In genomic region chr9:86814340-86814739, GRCm38 (mm10) we compare ENCODE assay signal across 26 mouse cellular contexts.
DNase-seq lines count a peak whose midpoint lies in the region; ATAC-seq and TF ChIP-seq lines count a peak whose summit lies in the region.
"Had no signal": no experiment of that assay in that cellular context is flagged by ENCODE, and none has a peak within 500 bp of the region (broad histone marks: within the 10 kb centered on the region; RNA-seq: fewer than 3 reads in every experiment).

No protein-coding gene starts in this region.

- H3K4me1 ChIP-seq in hindbrain, embryonic 15.5 days (replicated peaks) = no peaks in the 10 kb centered on the region
- H3K4me1 ChIP-seq in hindbrain, embryonic 16.5 days (ENCODE audit: control insufficient read depth, insufficient read depth, low read depth, low read length) = no peaks in the 10 kb centered on the region
- H3K4me1 ChIP-seq in midbrain, postnatal 0 days (ENCODE audit: insufficient read depth, low read length) = no peaks in the 10 kb centered on the region
- H3K4me1 ChIP-seq in midbrain, embryonic 13.5 days (replicated peaks) = no peaks in the 10 kb centered on the region
- H3K4me1 ChIP-seq: embryonic facial prominence, embryonic 13.5 days; embryonic facial prominence, embryonic 15.5 days had no signal

- no peak for TF ChIP-seq CTCF in midbrain, postnatal 0 days (IDR thresholded peaks at IDR 0.05)

- H3K9ac ChIP-seq in hindbrain, embryonic 15.5 days = no peak overlapping the region
- no peak overlapping the region for H3K9ac ChIP-seq in hindbrain, embryonic 16.5 days (ENCODE audit: low read depth, low read length)
- no peak overlapping the region for H3K9ac ChIP-seq in midbrain, postnatal 0 days (replicated peaks; ENCODE audit: low read length, poor library complexity, severe bottlenecking)
- H3K9ac ChIP-seq in midbrain, embryonic 13.5 days (replicated peaks) = no peak overlapping the region
- H3K9ac ChIP-seq: embryonic facial prominence, embryonic 13.5 days; embryonic facial prominence, embryonic 15.5 days; forebrain, embryonic 12.5 days had no signal

- 0 out of 2 replicates have a peak, but pooled peaks have one; percentile 43 for ATAC-seq in hindbrain, embryonic 15.5 days (ENCODE audit: low FRiP score, low read depth)
- no peak for ATAC-seq in hindbrain, embryonic 16.5 days
- peak; percentile 32; the same call in 1 of the 2 replicates for ATAC-seq in midbrain, postnatal 0 days (ENCODE audit: low FRiP score)
- no peak for ATAC-seq in midbrain, embryonic 13.5 days
- ATAC-seq: forebrain, embryonic 14.5 days; forebrain, embryonic 16.5 days had no signal

- DNase-seq in midbrain, postnatal 0 days (ENCODE audit: low spot score) = no peak
- peak; percentile 44 for DNase-seq in R1 (ENCODE audit: low read depth, low spot score)
- peak; percentile 55 for DNase-seq in brain, adult 2 months (ENCODE audit: low read depth, low spot score)
- no peak for DNase-seq in adrenal gland, adult 2 months
- no peak for DNase-seq in thymus, postnatal 0 days (ENCODE audit: low spot score)
- DNase-seq: adrenal gland, adult 8-10 months; adrenal gland, postnatal 14 days; adrenal gland, postnatal 36 days; cerebellum, adult 11 months; cerebellum, adult 18-20 months; cerebellum, adult 8-10 months; cerebellum, adult 9-11 months; cerebellum, postnatal 14 days; cerebellum, postnatal 36 days; embryo, embryonic 11 days had no signal

- H3K4me3 ChIP-seq in hindbrain, embryonic 15.5 days = no peak overlapping the region
- no peak overlapping the region for H3K4me3 ChIP-seq in hindbrain, embryonic 16.5 days (ENCODE audit: low read length)
- no peak overlapping the region for H3K4me3 ChIP-seq in midbrain, postnatal 0 days (ENCODE audit: low read depth, low read length)
- H3K4me3 ChIP-seq in midbrain, embryonic 13.5 days (replicated peaks) = no peak overlapping the region
- H3K4me3 ChIP-seq: embryonic facial prominence, embryonic 13.5 days; embryonic facial prominence, embryonic 15.5 days; erythroblast, embryonic 14.5 days; forebrain, embryonic 10.5 days; forebrain, embryonic 12.5 days had no signal

- no peak overlapping the region for H3K27ac ChIP-seq in hindbrain, embryonic 15.5 days (replicated peaks)
- H3K27ac ChIP-seq in hindbrain, embryonic 16.5 days (ENCODE audit: low read depth, low read length) = no peak overlapping the region
- no peak overlapping the region for H3K27ac ChIP-seq in midbrain, postnatal 0 days (ENCODE audit: low read depth, low read length)
- no peak overlapping the region for H3K27ac ChIP-seq in midbrain, embryonic 13.5 days
- H3K27ac ChIP-seq: embryonic facial prominence, embryonic 13.5 days; embryonic facial prominence, embryonic 15.5 days; forebrain, embryonic 10.5 days; forebrain, embryonic 12.5 days had no signal

- peaks cover 12% of the 10 kb centered on the region; the same call in 1 of the 2 replicates for H3K36me3 ChIP-seq in hindbrain, embryonic 15.5 days
- peaks cover 7% of the 10 kb centered on the region for H3K36me3 ChIP-seq in hindbrain, embryonic 16.5 days (ENCODE audit: control insufficient read depth, insufficient read depth, low read length)
- peaks cover 20% of the 10 kb centered on the region; the same call in 1 of the 2 replicates for H3K36me3 ChIP-seq in midbrain, postnatal 0 days (ENCODE audit: insufficient read depth, low read length)
- H3K36me3 ChIP-seq in midbrain, embryonic 13.5 days = peaks cover 7% of the 10 kb centered on the region
- H3K36me3 ChIP-seq: embryonic facial prominence, embryonic 13.5 days; embryonic facial prominence, embryonic 15.5 days; forebrain, embryonic 10.5 days; forebrain, embryonic 12.5 days; G1E had no signal

- H3K4me2 ChIP-seq in hindbrain, embryonic 15.5 days = no peak overlapping the region
- no peak overlapping the region for H3K4me2 ChIP-seq in hindbrain, embryonic 16.5 days (ENCODE audit: low read length)
- no peak overlapping the region for H3K4me2 ChIP-seq in midbrain, postnatal 0 days (ENCODE audit: low read depth, low read length, poor library complexity, severe bottlenecking)
- no peak overlapping the region for H3K4me2 ChIP-seq in midbrain, embryonic 13.5 days (replicated peaks)
- H3K4me2 ChIP-seq: embryonic facial prominence, embryonic 13.5 days; embryonic facial prominence, embryonic 15.5 days; forebrain, embryonic 12.5 days had no signal

- H3K9me3 ChIP-seq in hindbrain, embryonic 15.5 days = no peaks in the 10 kb centered on the region
- no peaks in the 10 kb centered on the region for H3K9me3 ChIP-seq in hindbrain, embryonic 16.5 days (ENCODE audit: control insufficient read depth, low read length)
- H3K9me3 ChIP-seq in midbrain, postnatal 0 days (ENCODE audit: low read length) = no peaks in the 10 kb centered on the region
- no peaks in the 10 kb centered on the region for H3K9me3 ChIP-seq in midbrain, embryonic 13.5 days
- H3K9me3 ChIP-seq: embryonic facial prominence, embryonic 13.5 days; embryonic facial prominence, embryonic 15.5 days; forebrain, embryonic 10.5 days; forebrain, embryonic 12.5 days; G1E had no signal

- WGBS in hindbrain, embryonic 15.5 days = 74% methylated on average over 6 of the region's 6 CpGs
- WGBS in hindbrain, embryonic 16.5 days = 75% methylated on average over 6 of the region's 6 CpGs
- 68% methylated on average over 6 of the region's 6 CpGs for WGBS in midbrain, postnatal 0 days
- WGBS in midbrain, embryonic 13.5 days = 68% methylated on average over 6 of the region's 6 CpGs

- no peaks in the 10 kb centered on the region for H3K27me3 ChIP-seq in hindbrain, embryonic 15.5 days
- H3K27me3 ChIP-seq in hindbrain, embryonic 16.5 days (replicated peaks; ENCODE audit: control insufficient read depth, insufficient read depth, low read length) = no peaks in the 10 kb centered on the region
- no peaks in the 10 kb centered on the region for H3K27me3 ChIP-seq in midbrain, postnatal 0 days (ENCODE audit: insufficient read depth, low read length)
- no peaks in the 10 kb centered on the region for H3K27me3 ChIP-seq in midbrain, embryonic 13.5 days
- H3K27me3 ChIP-seq: embryonic facial prominence, embryonic 13.5 days; embryonic facial prominence, embryonic 15.5 days; forebrain, embryonic 12.5 days had no signal

Comparison
In these comparisons a context has a peak if more than half of its experiments do, and no peak if none do; other contexts are left out.
1. ATAC-seq: peak in hindbrain, embryonic 15.5 days (single experiment) and midbrain, postnatal 0 days (single experiment); none in hindbrain, embryonic 16.5 days (single experiment) and midbrain, embryonic 13.5 days (single experiment).
2. DNase-seq: peak in R1 (single experiment) and brain, adult 2 months (single experiment); none in midbrain, postnatal 0 days (single experiment), adrenal gland, adult 2 months (single experiment) and thymus, postnatal 0 days (single experiment).